Mouse (Mus musculus): ENCODE results near the gene Rps11.

- no peak for TF ChIP-seq POLR2A (IDR thresholded peaks at IDR 0.05; ENCODE audit: insufficient read depth, low read length)
- no peak for TF ChIP-seq EP300 (IDR thresholded peaks at IDR 0.05; ENCODE audit: insufficient read depth, low read depth, low read length)
Observed at GRCm38 (mm10) chr7:45167761-45168445, 43.7 kb upstream of the Rps11 start.
